Mouse (Mus musculus) fibroblast of lung, adult 2 months (primary cell): ENCODE results near the gene Gm28553.
"Not testable (repeated sequence)": the region's sequence is repeated elsewhere in the genome, so short reads cannot be mapped to it uniquely, and the experiment has no call there.

Source experiments
- DNase-seq: peaks from one replicate; pipeline ENCODE4 v3.0.0-alpha.2; 2011; ENCODE audit warnings: low read depth

Gene Gm28553

GRCm38 (mm10) chrY:48856197-48856596 lies at the start of gene Gm28553:
Gene Gm28553, plus strand, starts transcription at chrY:48856497.
- not testable (repeated sequence) for DNase-seq
